In the genomic region with DNA sequence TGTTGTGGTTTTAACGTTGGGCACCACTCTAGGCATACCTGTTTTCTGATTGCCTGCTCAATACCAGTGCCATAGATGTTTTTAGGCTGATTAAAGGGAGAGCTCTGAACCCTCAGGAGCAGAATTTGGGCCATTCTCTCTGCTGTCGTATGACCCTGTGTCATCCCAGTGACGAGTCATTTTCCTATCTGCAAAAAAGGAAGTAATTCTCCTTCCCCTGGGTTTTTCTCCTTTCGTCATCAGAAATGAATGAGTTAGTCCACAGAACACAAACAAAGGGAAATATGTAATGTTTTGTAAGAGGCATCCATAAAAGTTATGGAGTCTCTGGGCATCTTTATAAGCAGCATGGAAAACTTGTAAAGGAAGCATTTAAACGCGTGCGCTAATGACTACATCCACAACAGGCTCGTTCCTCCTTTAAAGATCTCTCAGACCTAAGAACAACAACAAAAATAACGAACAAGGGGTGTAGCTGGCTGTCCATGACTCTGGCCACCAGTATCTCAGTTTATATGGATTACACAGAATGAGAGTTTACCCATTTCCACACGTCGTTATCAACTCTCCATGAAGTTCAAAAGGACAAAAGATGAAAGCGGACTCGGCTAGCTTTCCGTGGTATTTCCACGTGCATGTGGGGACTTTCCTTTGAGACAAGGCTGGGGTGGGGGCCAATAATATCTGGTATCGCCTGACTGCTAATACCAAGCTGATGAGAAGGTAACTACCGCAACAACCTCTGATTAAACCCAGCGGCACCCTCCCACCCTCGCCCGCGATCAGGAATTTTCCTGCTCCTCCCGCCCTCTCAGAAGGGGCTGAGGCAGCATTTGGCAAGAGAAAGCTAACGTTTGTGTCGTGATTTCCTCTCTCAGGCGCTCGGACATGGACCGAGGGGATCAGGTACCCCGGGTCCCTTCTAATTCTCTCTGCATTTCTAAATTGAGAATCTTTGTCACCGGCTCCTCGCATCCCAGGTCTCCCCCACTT, we compare ENCODE assay signal across 8 mouse cellular contexts. TPM values are rescaled to one million over a fixed set of nuclear protein-coding genes. Genes with fewer than 3 reads are reported as not detected.
A peak's percentile ranks its signal among the peaks of the same experiment; 100 is the strongest.
DNase-seq lines count a peak whose midpoint lies in the region; ATAC-seq lines count a peak whose summit lies in the region.

No protein-coding gene starts in this region.

- peak; percentile 6; the same call in 1 of the 2 replicates for ATAC-seq in intestine, embryonic 16.5 days
- no peak for ATAC-seq in neural tube, embryonic 14.5 days (ENCODE audit: low read depth)
- no peak for ATAC-seq in activated CD4-positive, CD25-positive, alpha-beta regulatory T cell, adult 4 months

- peak overlapping the region; percentile 77 for H3K9ac ChIP-seq in intestine, embryonic 16.5 days (ENCODE audit: low read depth, low read length)
- H3K9ac ChIP-seq in neural tube, embryonic 14.5 days (replicated peaks; ENCODE audit: low read depth, low read length), result peak overlapping the region; percentile 69

- 6% methylated on average over 30 of the region's 30 CpGs for WGBS in intestine, embryonic 16.5 days
- WGBS in neural tube, embryonic 14.5 days, result 4% methylated on average over 30 of the region's 30 CpGs

- H3K4me3 ChIP-seq in intestine, embryonic 16.5 days (ENCODE audit: low read length), result peak overlapping the region; percentile 65
- H3K4me3 ChIP-seq in neural tube, embryonic 14.5 days (ENCODE audit: low read depth, low read length), result peak overlapping the region; percentile 90

- H3K36me3 ChIP-seq in intestine, embryonic 16.5 days (ENCODE audit: control insufficient read depth, insufficient read depth, low read length), result no peaks in the 10 kb centered on the region
- H3K36me3 ChIP-seq in neural tube, embryonic 14.5 days (ENCODE audit: control insufficient read depth, insufficient read depth, low read length), result peaks cover 3% of the 10 kb centered on the region; the same call in 1 of the 2 replicates

- peak overlapping the region; percentile 90 for H3K27ac ChIP-seq in intestine, embryonic 16.5 days (ENCODE audit: low read length)
- H3K27ac ChIP-seq in neural tube, embryonic 14.5 days (ENCODE audit: low read depth, low read length), result peak overlapping the region; percentile 87

- H3K4me2 ChIP-seq in intestine, embryonic 16.5 days (ENCODE audit: low read depth, low read length), result peak overlapping the region; percentile 91
- H3K4me2 ChIP-seq in neural tube, embryonic 14.5 days (ENCODE audit: low read depth, low read length), result peak overlapping the region; percentile 80

- DNase-seq in right cerebral cortex, postnatal 4 days, result peak; percentile 48
- no peak for DNase-seq in right cerebral cortex, postnatal 36 days (ENCODE audit: low spot score in 2 of 2)
- peak; percentile 46 for DNase-seq in adrenal gland, adult 8-10 months
- peak; percentile 46 for DNase-seq in forelimb bud, embryonic 11.5 days (ENCODE audit: low read depth, low spot score)
- peak; percentile 54 to 64 for DNase-seq in lung, adult 18-20 months

- no peaks in the 10 kb centered on the region for H3K9me3 ChIP-seq in intestine, embryonic 16.5 days (ENCODE audit: control insufficient read depth, low read length)
- no peaks in the 10 kb centered on the region for H3K9me3 ChIP-seq in neural tube, embryonic 14.5 days (ENCODE audit: control insufficient read depth, low read length)

- H3K4me1 ChIP-seq in intestine, embryonic 16.5 days (ENCODE audit: control insufficient read depth, insufficient read depth, low read length), result peaks cover 11% of the 10 kb centered on the region
- peaks cover 12% of the 10 kb centered on the region for H3K4me1 ChIP-seq in neural tube, embryonic 14.5 days (ENCODE audit: control insufficient read depth, insufficient read depth, low read length)

- H3K27me3 ChIP-seq in intestine, embryonic 16.5 days (replicated peaks; ENCODE audit: control insufficient read depth, insufficient read depth, low read length), result no peaks in the 10 kb centered on the region
- no peaks in the 10 kb centered on the region; the same call in 1 of the 2 replicates for H3K27me3 ChIP-seq in neural tube, embryonic 14.5 days (ENCODE audit: control insufficient read depth, insufficient read depth, low read length)

RNA-seq across cellular contexts. Expression of gene Pim1, which starts 1.3 kb away (rescaled TPM):
- total RNA-seq in adrenal gland, adult 8-10 months (2022), result 100 to 1,000 TPM in 1 of 4 experiments, 10 to 100 TPM in 3; 55.1 to 168 (median 83.0) TPM
- 11.8 and 12.8 TPM in 2 replicates for polyA plus RNA-seq in intestine, embryonic 16.5 days (2015; fragmentation: Nextera tagmentation; extraction: Ambion mirVana)
- polyA plus RNA-seq in neural tube, embryonic 14.5 days (2014; fragmentation: Nextera tagmentation; extraction: Ambion mirVana), result 7.6 TPM in 2 replicates
- polyA plus RNA-seq in activated CD4-positive, CD25-positive, alpha-beta regulatory T cell, adult 4 months (2017; shearing (Covaris generic)), result 100 to 1,000 TPM; 291 to 376 TPM

Comparison
In these comparisons a context has a peak if more than half of its experiments do, and no peak if none do; other contexts are left out.
1. DNase-seq: peak in right cerebral cortex, postnatal 4 days (single experiment), adrenal gland, adult 8-10 months (single experiment), forelimb bud, embryonic 11.5 days (single experiment) and lung, adult 18-20 months (2 of 2); none in right cerebral cortex, postnatal 36 days (0 of 2).
2. RNA of gene Pim1, which starts 1.3 kb away (polyA plus RNA-seq): 291 to 376 TPM in activated CD4-positive, CD25-positive, alpha-beta regulatory T cell, adult 4 months; 11.8 to 12.8 TPM in intestine, embryonic 16.5 days and 7.6 TPM in neural tube, embryonic 14.5 days; every median in the first group is over 10 times any median in the second.